Mouse (Mus musculus): ENCODE measurements at regions not wholly inside any gene's neighbourhood (a gene's known extent, or its start where the extent isn't known, plus 50 kb on each side); places are given as distances from the start of the nearest gene placed in this dataset.

GRCm38 (mm10) chr13:97394756-97395454 lies 154.0 kb downstream of the Enc1 start:
- Histone ChIP-seq H3K4me2 (ENCODE audit: low read length) (no peak overlapping the region), H3K36me3 (ENCODE audit: control insufficient read depth, insufficient read depth, low read length) (no peaks in the 10 kb centered on the region), H3K9ac (replicated peaks; ENCODE audit: low read length) (no peak overlapping the region), H3K4me3 (replicated peaks; ENCODE audit: low read depth, low read length) (no peak overlapping the region), H3K27me3 (ENCODE audit: control insufficient read depth, insufficient read depth, low read length) (no peaks in the 10 kb centered on the region), H3K4me1 (ENCODE audit: control insufficient read depth, insufficient read depth, low read length) (peaks cover 10% of the 10 kb centered on the region; the same call in 1 of the 2 replicates), H3K9me3 (ENCODE audit: control insufficient read depth, low read length) (no peaks in the 10 kb centered on the region), H3K27ac (replicated peaks; ENCODE audit: low read depth, low read length) (no peak overlapping the region)
- no peak for DNase-seq
- 77% methylated on average over 7 of the region's 7 CpGs for WGBS
- no peak for ATAC-seq (ENCODE audit: low FRiP score, low TSS enrichment)

GRCm38 (mm10) chr13:97394071-97394470 lies 153.2 kb downstream of the Enc1 start:
- Histone ChIP-seq H3K9ac (replicated peaks; ENCODE audit: low read length) (no peak overlapping the region), H3K27ac (replicated peaks; ENCODE audit: low read depth, low read length) (no peak overlapping the region), H3K9me3 (ENCODE audit: control insufficient read depth, low read length) (no peaks in the 10 kb centered on the region), H3K4me3 (replicated peaks; ENCODE audit: low read depth, low read length) (no peak overlapping the region), H3K36me3 (ENCODE audit: control insufficient read depth, insufficient read depth, low read length) (no peaks in the 10 kb centered on the region), H3K27me3 (ENCODE audit: control insufficient read depth, insufficient read depth, low read length) (no peaks in the 10 kb centered on the region), H3K4me2 (ENCODE audit: low read length) (no peak overlapping the region), H3K4me1 (ENCODE audit: control insufficient read depth, insufficient read depth, low read length) (peaks cover 10% of the 10 kb centered on the region; the same call in 1 of the 2 replicates)
- DNase-seq (no peak), ATAC-seq (ENCODE audit: low FRiP score, low TSS enrichment) (no peak)
- WGBS: 47% methylated on average over 4 of the region's 4 CpGs

GRCm38 (mm10) chr13:97393456-97393855 lies 152.6 kb downstream of the Enc1 start:
- no peak overlapping the region for H3K27ac ChIP-seq (replicated peaks; ENCODE audit: low read depth, low read length)
- no peak for DNase-seq
- no peak overlapping the region for H3K4me3 ChIP-seq (replicated peaks; ENCODE audit: low read depth, low read length)
- no peaks in the 10 kb centered on the region for H3K9me3 ChIP-seq (ENCODE audit: control insufficient read depth, low read length)
- H3K4me1 ChIP-seq (ENCODE audit: control insufficient read depth, insufficient read depth, low read length): peaks cover 10% of the 10 kb centered on the region; the same call in 1 of the 2 replicates
- ATAC-seq (ENCODE audit: low FRiP score, low TSS enrichment): no peak
- no peaks in the 10 kb centered on the region for H3K27me3 ChIP-seq (ENCODE audit: control insufficient read depth, insufficient read depth, low read length)
- no peak overlapping the region for H3K4me2 ChIP-seq (ENCODE audit: low read length)
- H3K9ac ChIP-seq (replicated peaks; ENCODE audit: low read length): no peak overlapping the region
- WGBS: 92% methylated on average over 7 of the region's 7 CpGs
- H3K36me3 ChIP-seq (ENCODE audit: control insufficient read depth, insufficient read depth, low read length): no peaks in the 10 kb centered on the region

GRCm38 (mm10) chr13:97390449-97390930 lies 149.6 kb downstream of the Enc1 start:
- no peak overlapping the region for H3K9ac ChIP-seq (replicated peaks; ENCODE audit: low read length)
- WGBS: 13% methylated on average over 11 of the region's 11 CpGs
- no peaks in the 10 kb centered on the region for H3K36me3 ChIP-seq (ENCODE audit: control insufficient read depth, insufficient read depth, low read length)
- no peak overlapping the region for H3K27ac ChIP-seq (replicated peaks; ENCODE audit: low read depth, low read length)
- H3K4me1 ChIP-seq (ENCODE audit: control insufficient read depth, insufficient read depth, low read length): peaks cover 10% of the 10 kb centered on the region; the same call in 1 of the 2 replicates
- H3K4me2 ChIP-seq (ENCODE audit: low read length): peak overlapping the region; percentile 41
- H3K9me3 ChIP-seq (ENCODE audit: control insufficient read depth, low read length): no peaks in the 10 kb centered on the region
- no peaks in the 10 kb centered on the region for H3K27me3 ChIP-seq (ENCODE audit: control insufficient read depth, insufficient read depth, low read length)
- DNase-seq (peak; percentile 82), ATAC-seq (ENCODE audit: low FRiP score, low TSS enrichment) (no peak)
- H3K4me3 ChIP-seq (replicated peaks; ENCODE audit: low read depth, low read length): no peak overlapping the region

GRCm38 (mm10) chr13:97388851-97389479 lies 148.1 kb downstream of the Enc1 start:
- Histone ChIP-seq H3K27me3 (ENCODE audit: control insufficient read depth, insufficient read depth, low read length) (no peaks in the 10 kb centered on the region), H3K4me1 (ENCODE audit: control insufficient read depth, insufficient read depth, low read length) (peaks cover 10% of the 10 kb centered on the region; the same call in 1 of the 2 replicates), H3K4me2 (ENCODE audit: low read length) (no peak overlapping the region), H3K9ac (replicated peaks; ENCODE audit: low read length) (no peak overlapping the region), H3K36me3 (ENCODE audit: control insufficient read depth, insufficient read depth, low read length) (no peaks in the 10 kb centered on the region), H3K27ac (replicated peaks; ENCODE audit: low read depth, low read length) (no peak overlapping the region), H3K4me3 (replicated peaks; ENCODE audit: low read depth, low read length) (no peak overlapping the region), H3K9me3 (ENCODE audit: control insufficient read depth, low read length) (no peaks in the 10 kb centered on the region)
- no peak for DNase-seq
- WGBS: 84% methylated on average over 11 of the region's 11 CpGs
- ATAC-seq (ENCODE audit: low FRiP score, low TSS enrichment): no peak

GRCm38 (mm10) chr13:97386511-97386910 lies 145.6 kb downstream of the Enc1 start:
- 84% methylated on average over 3 of the region's 3 CpGs for WGBS
- DNase-seq: no peak
- Histone ChIP-seq H3K27me3 (ENCODE audit: control insufficient read depth, insufficient read depth, low read length) (no peaks in the 10 kb centered on the region), H3K4me1 (ENCODE audit: control insufficient read depth, insufficient read depth, low read length) (peaks cover 10% of the 10 kb centered on the region; the same call in 1 of the 2 replicates), H3K9me3 (ENCODE audit: control insufficient read depth, low read length) (no peaks in the 10 kb centered on the region), H3K4me2 (ENCODE audit: low read length) (no peak overlapping the region), H3K27ac (replicated peaks; ENCODE audit: low read depth, low read length) (no peak overlapping the region), H3K36me3 (ENCODE audit: control insufficient read depth, insufficient read depth, low read length) (no peaks in the 10 kb centered on the region), H3K9ac (replicated peaks; ENCODE audit: low read length) (no peak overlapping the region), H3K4me3 (replicated peaks; ENCODE audit: low read depth, low read length) (no peak overlapping the region)
- ATAC-seq (ENCODE audit: low FRiP score, low TSS enrichment): no peak

GRCm38 (mm10) chr13:97385531-97385930 lies 144.6 kb downstream of the Enc1 start:
- Histone ChIP-seq H3K27me3 (ENCODE audit: control insufficient read depth, insufficient read depth, low read length) (no peaks in the 10 kb centered on the region), H3K9me3 (ENCODE audit: control insufficient read depth, low read length) (no peaks in the 10 kb centered on the region), H3K36me3 (ENCODE audit: control insufficient read depth, insufficient read depth, low read length) (no peaks in the 10 kb centered on the region), H3K9ac (replicated peaks; ENCODE audit: low read length) (no peak overlapping the region), H3K4me3 (replicated peaks; ENCODE audit: low read depth, low read length) (no peak overlapping the region), H3K4me2 (ENCODE audit: low read length) (no peak overlapping the region), H3K4me1 (ENCODE audit: control insufficient read depth, insufficient read depth, low read length) (peaks cover 3% of the 10 kb centered on the region; the same call in 1 of the 2 replicates), H3K27ac (replicated peaks; ENCODE audit: low read depth, low read length) (no peak overlapping the region)
- DNase-seq: no peak
- ATAC-seq (ENCODE audit: low FRiP score, low TSS enrichment): no peak
- WGBS: 93% methylated on average over 8 of the region's 8 CpGs

- Histone ChIP-seq H3K27ac (replicated peaks; ENCODE audit: low read depth, low read length) (no peak overlapping the region), H3K27me3 (ENCODE audit: control insufficient read depth, insufficient read depth, low read length) (no peaks in the 10 kb centered on the region), H3K9ac (replicated peaks; ENCODE audit: low read length) (no peak overlapping the region), H3K4me3 (replicated peaks; ENCODE audit: low read depth, low read length) (no peak overlapping the region), H3K9me3 (ENCODE audit: control insufficient read depth, low read length) (no peaks in the 10 kb centered on the region), H3K36me3 (ENCODE audit: control insufficient read depth, insufficient read depth, low read length) (no peaks in the 10 kb centered on the region), H3K4me1 (ENCODE audit: control insufficient read depth, insufficient read depth, low read length) (no peaks in the 10 kb centered on the region), H3K4me2 (ENCODE audit: low read length) (no peak overlapping the region)
- ATAC-seq (ENCODE audit: low FRiP score, low TSS enrichment) (no peak), DNase-seq (no peak)
- WGBS: 78% methylated on average over 16 of the region's 16 CpGs
Measured at GRCm38 (mm10) chr13:97384091-97384777, 143.3 kb downstream of the Enc1 start.

Data from midbrain, embryonic 14.5 days (tissue).